Mouse (Mus musculus): ENCODE measurements around the gene E2f4. TPM values are rescaled to one million over a fixed set of nuclear protein-coding genes. Genes with fewer than 3 reads are reported as not detected.

The E2f4 gene
- polyA plus RNA-seq, 1 experiment from 2014 or later = 80.4 TPM

DNA sequence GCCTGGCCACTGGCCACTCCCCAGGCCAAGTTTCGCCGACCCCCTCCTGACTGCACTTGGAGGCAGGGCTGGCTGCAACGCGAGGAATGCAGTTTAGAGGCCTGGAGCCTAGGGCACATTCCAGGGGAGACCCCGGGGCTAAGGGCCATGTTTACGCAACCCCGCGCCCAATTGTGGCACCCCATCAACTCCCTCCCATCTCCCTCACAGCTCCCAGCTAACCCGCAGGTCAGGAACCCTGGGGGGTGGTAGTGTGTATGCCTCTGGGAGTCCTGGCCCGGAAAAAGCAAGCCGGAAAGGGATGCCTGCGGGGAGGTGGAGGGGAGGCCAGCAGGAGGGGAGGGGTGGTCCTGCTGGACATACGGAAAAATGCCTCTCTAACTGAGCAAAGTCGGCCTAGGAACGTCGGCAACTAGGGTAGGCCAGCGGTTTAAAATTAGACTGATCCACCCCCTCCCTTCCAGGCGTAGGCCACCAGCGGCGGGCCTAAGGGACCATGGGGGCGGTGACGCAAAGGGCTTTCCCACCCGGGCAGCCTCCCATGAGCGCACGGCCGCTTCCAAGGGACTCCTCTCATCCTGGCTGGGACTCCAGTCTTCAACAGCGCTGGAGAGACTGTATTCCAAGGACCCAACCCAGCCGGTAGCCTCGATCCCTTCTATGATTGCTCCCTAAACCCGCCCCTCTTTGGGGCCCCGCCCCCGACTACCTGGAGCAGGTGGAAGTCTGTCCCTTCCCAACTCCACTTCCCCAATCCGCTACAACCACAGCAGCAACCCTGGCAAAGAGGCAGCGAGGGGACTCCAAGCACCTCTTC is 49.4 kb downstream of the E2f4 start:
- no peaks in the 10 kb centered on the region for H3K36me3 ChIP-seq

DNA sequence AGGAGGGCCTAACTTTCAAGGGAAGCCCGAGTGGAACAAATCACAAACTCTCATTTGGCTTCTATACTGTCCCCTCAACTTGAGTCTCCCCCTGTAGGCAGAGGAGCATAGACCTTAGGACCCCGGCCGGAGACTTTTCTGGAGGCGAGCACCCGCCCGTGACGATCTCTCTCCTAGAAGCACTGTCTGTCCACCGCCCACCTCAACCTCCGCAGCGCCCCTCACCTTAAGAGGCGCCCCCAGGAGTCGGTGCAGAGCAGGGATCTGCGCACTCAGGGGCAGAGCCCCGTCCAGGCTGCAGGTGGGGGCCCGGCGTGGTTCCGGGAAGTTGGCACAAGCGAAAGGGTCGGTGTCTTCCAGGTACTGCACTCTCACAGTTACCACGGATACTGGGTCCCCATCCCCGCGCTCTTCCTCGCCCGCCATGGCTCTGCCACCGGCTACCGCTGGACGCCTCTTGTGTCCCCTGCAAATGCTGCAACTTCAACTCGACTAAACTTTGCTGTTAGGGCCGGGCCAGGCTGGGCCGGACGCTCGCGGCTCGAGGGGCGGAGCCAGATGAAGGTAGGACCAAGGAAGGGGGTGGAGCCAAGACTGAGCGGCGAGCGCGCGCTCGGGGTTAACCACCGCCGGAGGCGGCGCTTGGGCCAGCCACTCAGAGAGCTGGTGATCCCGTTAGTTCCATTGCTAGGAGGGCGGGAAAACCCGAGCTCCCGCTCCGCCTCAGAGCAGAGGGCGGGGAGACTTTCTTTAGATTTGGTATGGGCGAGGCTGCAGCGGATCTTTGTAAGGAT is 50.2 kb downstream of the E2f4 start, which contains the start of gene Fhod1:
Gene Fhod1 (minus strand): TSS at position 526 of the 794 bp plus-strand sequence.
- peak; percentile 88 for ATAC-seq (ENCODE audit: insufficient read depth, low FRiP score, low read depth)
- Histone ChIP-seq H3K27me3 (replicated peaks) (0 out of 2 replicates have a peak, but pooled peaks cover 5% of the 10 kb centered on the region), H3K36me3 (no peaks in the 10 kb centered on the region), H3K9ac (peak within 1 kb of the TSS; percentile 52), H3K4me3 (replicated peaks) (peak within 1 kb of the TSS; percentile 77), H3K27ac (peak within 1 kb of the TSS; percentile 88), H3K4me1 (peaks cover 39% of the 10 kb centered on the region), H3K9me3 (no peaks in the 10 kb centered on the region), H3K4me2 (peak within 1 kb of the TSS; percentile 96)
- WGBS = under 1% methylated on average over 53 of the region's 53 CpGs

More for the DNA sequence above, 49.4 kb downstream of the E2f4 start:
- Histone ChIP-seq H3K4me2 (peak overlapping the region; percentile 96), H3K4me3 (replicated peaks) (peak overlapping the region; percentile 77), H3K9me3 (no peaks in the 10 kb centered on the region), H3K27me3 (replicated peaks) (0 out of 2 replicates have a peak, but pooled peaks cover 5% of the 10 kb centered on the region), H3K4me1 (peaks cover 42% of the 10 kb centered on the region), H3K9ac (peak overlapping the region; percentile 52), H3K27ac (peak overlapping the region; percentile 88)
- peak; percentile 25; the same call in 1 of the 2 replicates for ATAC-seq (ENCODE audit: insufficient read depth, low FRiP score, low read depth)
- 2% methylated on average over 34 of the region's 34 CpGs for WGBS

GRCm38 (mm10) chr8:105348450-105349095 is 51.1 kb downstream of the E2f4 start, which contains the start of gene Slc9a5:
Gene Slc9a5, plus strand, starts transcription at chr8:105348843.
- Histone ChIP-seq H3K4me3 (replicated peaks) (peak within 1 kb of the TSS; percentile 77), H3K27me3 (replicated peaks) (0 out of 2 replicates have a peak, but pooled peaks cover 5% of the 10 kb centered on the region), H3K4me1 (peaks cover 34% of the 10 kb centered on the region), H3K36me3 (no peaks in the 10 kb centered on the region), H3K9me3 (no peaks in the 10 kb centered on the region), H3K4me2 (peak within 1 kb of the TSS; percentile 96), H3K27ac (peak within 1 kb of the TSS; percentile 88), H3K9ac (peak within 1 kb of the TSS; percentile 52)
- ATAC-seq (ENCODE audit: insufficient read depth, low FRiP score, low read depth) = no peak
- under 1% methylated on average over 34 of the region's 34 CpGs for WGBS

- Histone ChIP-seq H3K36me3 (no peaks in the 10 kb centered on the region), H3K27ac (peak overlapping the region; percentile 52; the same call in 1 of the 2 replicates), H3K9ac (peak overlapping the region; percentile 51; the same call in 1 of the 2 replicates), H3K4me3 (replicated peaks) (peak overlapping the region; percentile 77), H3K4me2 (peak overlapping the region; percentile 96), H3K9me3 (no peaks in the 10 kb centered on the region), H3K4me1 (peaks cover 31% of the 10 kb centered on the region), H3K27me3 (replicated peaks) (0 out of 2 replicates have a peak, but pooled peaks cover 5% of the 10 kb centered on the region)
- ATAC-seq (ENCODE audit: insufficient read depth, low FRiP score, low read depth) = no peak
- WGBS = under 1% methylated on average over 43 of the region's 48 CpGs
Observed at GRCm38 (mm10) chr8:105349096-105349771, 51.8 kb downstream of the E2f4 start.

GRCm38 (mm10) chr8:105350186-105350585 is 52.7 kb downstream of the E2f4 start:
- Histone ChIP-seq H3K4me2 (peak overlapping the region; percentile 96; the same call in 1 of the 2 replicates), H3K4me3 (replicated peaks) (0 out of 2 replicates have a peak overlapping the region, but pooled peaks have one; percentile 77), H3K4me1 (peaks cover 21% of the 10 kb centered on the region), H3K27ac (no peak overlapping the region), H3K36me3 (no peaks in the 10 kb centered on the region), H3K27me3 (replicated peaks) (0 out of 2 replicates have a peak, but pooled peaks cover 5% of the 10 kb centered on the region), H3K9ac (no peak overlapping the region), H3K9me3 (no peaks in the 10 kb centered on the region)
- 47% methylated on average over 7 of the region's 7 CpGs for WGBS
- ATAC-seq (ENCODE audit: insufficient read depth, low FRiP score, low read depth) = no peak

DNA sequence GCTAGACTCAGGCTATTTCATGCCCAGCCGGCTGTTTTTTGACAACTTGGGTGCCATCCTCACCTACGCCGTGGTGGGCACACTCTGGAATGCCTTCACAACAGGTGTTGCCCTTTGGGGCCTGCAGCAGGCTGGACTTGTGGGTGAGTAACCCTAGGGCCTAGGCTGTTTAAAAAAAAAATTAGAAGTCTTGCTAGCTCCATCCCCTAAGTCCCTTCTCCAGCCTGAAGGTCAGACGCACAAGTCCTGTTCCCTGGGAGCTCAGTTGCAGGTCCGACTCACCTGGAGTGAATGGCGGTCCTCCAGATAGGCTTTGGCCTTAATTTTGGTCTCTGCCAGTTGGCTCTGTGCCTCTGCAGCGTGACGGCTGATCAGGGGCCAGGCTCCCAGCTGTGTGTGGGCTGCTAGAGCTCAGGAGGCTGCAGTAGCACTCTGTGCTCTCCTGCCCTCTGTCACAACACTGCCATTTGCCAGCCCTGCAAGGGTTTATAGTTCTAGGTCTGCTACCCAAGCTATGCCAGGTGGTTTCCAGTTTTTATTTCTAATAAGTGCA is 56.2 kb downstream of the E2f4 start:
- no peaks in the 10 kb centered on the region for H3K36me3 ChIP-seq
- H3K27me3 ChIP-seq (replicated peaks) = 0 out of 2 replicates have a peak, but pooled peaks cover 5% of the 10 kb centered on the region
- no peaks in the 10 kb centered on the region for H3K9me3 ChIP-seq
- 78% methylated on average over 8 of the region's 8 CpGs for WGBS
- ATAC-seq (ENCODE audit: insufficient read depth, low FRiP score, low read depth) = no peak
- no peak overlapping the region for H3K27ac ChIP-seq
- no peak overlapping the region for H3K4me3 ChIP-seq (replicated peaks)
- H3K4me1 ChIP-seq = 0 out of 2 replicates have a peak, but pooled peaks cover 4% of the 10 kb centered on the region
- no peak overlapping the region for H3K9ac ChIP-seq
- no peak overlapping the region for H3K4me2 ChIP-seq

DNA sequence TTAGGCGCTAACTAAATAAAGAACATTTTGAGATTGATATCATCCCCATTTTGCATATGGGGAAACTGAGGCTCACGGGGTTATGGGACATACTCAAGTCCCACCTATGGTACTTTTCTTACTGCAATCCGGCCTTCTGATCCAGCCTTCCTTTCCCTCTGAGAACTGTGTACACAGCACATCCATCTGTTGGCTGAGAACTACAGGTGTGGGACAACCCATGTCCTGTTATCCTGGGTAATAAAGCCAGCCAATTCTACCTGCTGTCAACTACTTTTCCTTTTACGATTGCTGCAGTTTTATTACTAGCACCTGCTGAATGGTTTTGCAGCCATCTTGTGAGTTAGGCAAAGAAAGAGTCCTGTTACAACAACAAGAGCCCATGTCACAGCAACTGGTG is 57.1 kb downstream of the E2f4 start:
- Histone ChIP-seq H3K36me3 (no peaks in the 10 kb centered on the region), H3K27me3 (replicated peaks) (0 out of 2 replicates have a peak, but pooled peaks cover 5% of the 10 kb centered on the region), H3K9me3 (no peaks in the 10 kb centered on the region), H3K4me3 (replicated peaks) (no peak overlapping the region), H3K9ac (no peak overlapping the region), H3K4me1 (no peaks in the 10 kb centered on the region), H3K27ac (no peak overlapping the region), H3K4me2 (no peak overlapping the region)
- ATAC-seq (ENCODE audit: insufficient read depth, low FRiP score, low read depth) = no peak
- 94% methylated on average over 4 of the region's 4 CpGs for WGBS

MicroRNA genes within 50 kb of the gene (microRNA counts, 519-probe panel; counts per million panel counts)
- 1,912 counts per million, percentile 18 among the panel's probes with 10 or more counts for microRNA mmu-miR-328

Small RNA genes lying within 50 kb of the gene (microRNA-seq; reads per million reads assigned to microRNA genes)
- gene Gm27320 (not detected), gene Mir328 (187 reads per million, percentile 58 among the genes with 10 or more reads in this experiment)

Other genes starting within 250 kb of the E2f4 start
- not detected in 2 replicates for gene Ces3a, start 249.1 kb upstream of the E2f4 start, polyA plus RNA-seq (2015; fragmentation: Nextera tagmentation; extraction: Ambion mirVana)
- gene Ces3b, start 213.9 kb upstream of the E2f4 start, polyA plus RNA-seq (2015; fragmentation: Nextera tagmentation; extraction: Ambion mirVana) = not detected in 2 replicates
- gene Ces4a, start 165.9 kb upstream of the E2f4 start, polyA plus RNA-seq (2015; fragmentation: Nextera tagmentation; extraction: Ambion mirVana) = not detected in 2 replicates
- gene Cbfb, start 127.0 kb upstream of the E2f4 start, polyA plus RNA-seq (2015; fragmentation: Nextera tagmentation; extraction: Ambion mirVana) = 53.2 and 54.4 TPM in 2 replicates
- 26.2 and 26.8 TPM in 2 replicates for gene D230025D16Rik, start 72.5 kb upstream of the E2f4 start, polyA plus RNA-seq (2015; fragmentation: Nextera tagmentation; extraction: Ambion mirVana)
- gene B3gnt9, start 42.5 kb upstream of the E2f4 start, polyA plus RNA-seq (2015; fragmentation: Nextera tagmentation; extraction: Ambion mirVana) = 26.1 and 27.4 TPM in 2 replicates
- gene Tradd, start 33.1 kb upstream of the E2f4 start, polyA plus RNA-seq (2015; fragmentation: Nextera tagmentation; extraction: Ambion mirVana) = 28.5 and 30.3 TPM in 2 replicates
- gene Fbxl8, start 33.0 kb upstream of the E2f4 start, polyA plus RNA-seq (2015; fragmentation: Nextera tagmentation; extraction: Ambion mirVana) = 3.7 and 4.4 TPM in 2 replicates
- 0.08 and 0.24 TPM in 2 replicates for gene Hsf4, start 27.9 kb upstream of the E2f4 start, polyA plus RNA-seq (2015; fragmentation: Nextera tagmentation; extraction: Ambion mirVana)
- gene Nol3, start 21.5 kb upstream of the E2f4 start, polyA plus RNA-seq (2015; fragmentation: Nextera tagmentation; extraction: Ambion mirVana) = 1.4 and 1.7 TPM in 2 replicates
- gene 4931428F04Rik, start 7.8 kb upstream of the E2f4 start, polyA plus RNA-seq (2015; fragmentation: Nextera tagmentation; extraction: Ambion mirVana) = 9.1 and 10.7 TPM in 2 replicates
- gene Exoc3l, start 1.6 kb upstream of the E2f4 start, polyA plus RNA-seq (2015; fragmentation: Nextera tagmentation; extraction: Ambion mirVana) = 10.4 and 10.9 TPM in 2 replicates
- 15.9 and 17.1 TPM in 2 replicates for gene Elmo3, start 7.9 kb downstream of the E2f4 start, polyA plus RNA-seq (2015; fragmentation: Nextera tagmentation; extraction: Ambion mirVana)
- 2.3 and 2.5 TPM in 2 replicates for gene Lrrc29, start 28.6 kb downstream of the E2f4 start, polyA plus RNA-seq (2015; fragmentation: Nextera tagmentation; extraction: Ambion mirVana)
- gene Tmem208, start 28.7 kb downstream of the E2f4 start, polyA plus RNA-seq (2015; fragmentation: Nextera tagmentation; extraction: Ambion mirVana) = 131 and 132 TPM in 2 replicates
- gene Fhod1, start 50.3 kb downstream of the E2f4 start, polyA plus RNA-seq (2015; fragmentation: Nextera tagmentation; extraction: Ambion mirVana) = 2.5 and 3.0 TPM in 2 replicates
- gene Slc9a5, start 51.2 kb downstream of the E2f4 start, polyA plus RNA-seq (2015; fragmentation: Nextera tagmentation; extraction: Ambion mirVana) = 1.9 and 2.0 TPM in 2 replicates
- 0.21 and 0.30 TPM in 2 replicates for gene Plekhg4, start 75.6 kb downstream of the E2f4 start, polyA plus RNA-seq (2015; fragmentation: Nextera tagmentation; extraction: Ambion mirVana)
- not detected in 2 replicates for gene Kctd19, start 115.8 kb downstream of the E2f4 start, polyA plus RNA-seq (2015; fragmentation: Nextera tagmentation; extraction: Ambion mirVana)
- 0.09 TPM in 1 of 2 replicates, not detected in the other for gene Lrrc36, start 115.9 kb downstream of the E2f4 start, polyA plus RNA-seq (2015; fragmentation: Nextera tagmentation; extraction: Ambion mirVana)
- gene Tppp3, start 173.9 kb downstream of the E2f4 start, polyA plus RNA-seq (2015; fragmentation: Nextera tagmentation; extraction: Ambion mirVana) = 44.7 and 45.5 TPM in 2 replicates
- gene Zdhhc1, start 199.2 kb downstream of the E2f4 start, polyA plus RNA-seq (2015; fragmentation: Nextera tagmentation; extraction: Ambion mirVana) = 32.2 and 34.7 TPM in 2 replicates
- gene Hsd11b2, start 221.1 kb downstream of the E2f4 start, polyA plus RNA-seq (2015; fragmentation: Nextera tagmentation; extraction: Ambion mirVana) = 2.5 and 2.7 TPM in 2 replicates

Data from stomach, embryonic 15.5 days (tissue).